Mouse (Mus musculus) embryonic facial prominence, embryonic 14.5 days (tissue): ENCODE measurements around the gene Xirp1. TPM values are rescaled to one million over a fixed set of nuclear protein-coding genes. Genes with fewer than 3 reads are reported as not detected.
A peak's percentile ranks its signal among the peaks of the same experiment; 100 is the strongest.
"Not testable (repeated sequence)": the region's sequence is repeated elsewhere in the genome, so short reads cannot be mapped to it uniquely, and the experiment has no call there.

ENCODE experiments used
- ATAC-seq: fragments of 200-750 bp; cut with Nextera tagmentation; 2 replicates; pipeline ENCODE4 v1.8.0; 2017; ENCODE audit warnings: low read depth, moderate number of reproducible peaks, moderate TSS enrichment
- DNase-seq: peaks from one replicate; pipeline ENCODE4 v3.0.0-alpha.2; 2015; ENCODE audit warnings: low spot score
- H3K27ac ChIP-seq: fragments of 300-500 bp; sonication (generic); replicated peaks from 2 replicates; pipeline ENCODE4 v1.5.1; 2014; ENCODE audit warnings: low read depth, mild to moderate bottlenecking, low read length, moderate library complexity
- H3K27me3 ChIP-seq: fragments of 300-500 bp; sonication (generic); replicated peaks from 2 replicates; pipeline ENCODE4 v1.6.1; 2014; ENCODE audit warnings: low read length; ENCODE audit not compliant: control insufficient read depth, insufficient read depth
- H3K36me3 ChIP-seq: fragments of 300-500 bp; sonication (generic); 2 replicates; pipeline ENCODE4 v1.6.1; 2014; ENCODE audit warnings: low read length, mixed read lengths; ENCODE audit not compliant: control insufficient read depth, insufficient read depth
- H3K4me1 ChIP-seq: fragments of 300-500 bp; sonication (generic); 2 replicates; pipeline ENCODE4 v1.6.1; 2014; ENCODE audit warnings: antibody characterized with exemption, low read length; ENCODE audit not compliant: control insufficient read depth, insufficient read depth
- H3K4me2 ChIP-seq: fragments of 300-500 bp; sonication (generic); 2 replicates; pipeline ENCODE4 v1.6.1; 2014; ENCODE audit warnings: low read depth, mild to moderate bottlenecking, low read length, moderate library complexity, mixed read lengths
- H3K4me3 ChIP-seq: fragments of 300-500 bp; sonication (generic); 2 replicates; pipeline ENCODE4 v1.5.1; 2014; ENCODE audit warnings: low read depth, mild to moderate bottlenecking, low read length
- H3K9ac ChIP-seq: fragments of 300-500 bp; sonication (generic); 2 replicates; pipeline ENCODE4 v1.6.1; 2014; ENCODE audit warnings: low read depth, mild to moderate bottlenecking, low read length, moderate library complexity, mixed read lengths
- H3K9me3 ChIP-seq: fragments of 300-500 bp; sonication (generic); 2 replicates; pipeline ENCODE4 v1.6.1; 2016; ENCODE audit warnings: low read length; ENCODE audit not compliant: control insufficient read depth
- WGBS: fragments of 180-500 bp; shearing (Covaris S2); extraction: QIAGEN DNeasy Blood & Tissue Kit; methylation state at CpG from one replicate; pipeline ENCODE4 v1.1.7; 2014; 5-methylcytosine and 5-hydroxymethylcytosine counted together
- polyA plus RNA-seq: library from polyadenylated mRNA; unstranded; fragments of >200 nt; fragmentation: Nextera tagmentation; extraction: Ambion mirVana; gene quantifications from 2 replicates; pipeline ENCODE4 v1.2.1, GENCODE M21; 2014

Xirp1 gene
- polyA plus RNA-seq, 1 experiment from 2014 or later: 8.0 TPM

- Histone ChIP-seq H3K36me3 (no peaks in the 10 kb centered on the region), H3K27me3 (no peaks in the 10 kb centered on the region), H3K9me3 (no peaks in the 10 kb centered on the region; the same call in 1 of the 2 replicates), H3K4me3 (no peak overlapping the region), H3K4me2 (no peak overlapping the region), H3K9ac (no peak overlapping the region), H3K4me1 (0 out of 2 replicates have a peak, but pooled peaks cover 5% of the 10 kb centered on the region), H3K27ac (no peak overlapping the region)
- ATAC-seq: no peak
- DNase-seq: no peak
- 84% methylated on average over 5 of the region's 5 CpGs for WGBS
Measured at GRCm38 (mm10) chr9:120012781-120013180, 10.6 kb downstream of the Xirp1 start.

- 78% methylated on average over 6 of the region's 6 CpGs for whole genome bisulfite sequencing
- DNase-seq: not testable (repeated sequence)
Measured at GRCm38 (mm10) chr9:120012161-120012560, 11.2 kb downstream of the Xirp1 start.

GRCm38 (mm10) chr9:120011533-120011932 is 11.9 kb downstream of the Xirp1 start:
- H3K4me2 ChIP-seq: peak overlapping the region; percentile 92
- peak overlapping the region; percentile 46 for H3K4me3 ChIP-seq
- H3K9ac ChIP-seq: peak overlapping the region; percentile 63; the same call in 1 of the 2 replicates
- WGBS: under 1% methylated on average over 10 of the region's 10 CpGs
- no peaks in the 10 kb centered on the region for H3K36me3 ChIP-seq
- H3K9me3 ChIP-seq: no peaks in the 10 kb centered on the region; the same call in 1 of the 2 replicates
- H3K4me1 ChIP-seq: 0 out of 2 replicates have a peak, but pooled peaks cover 5% of the 10 kb centered on the region
- DNase-seq: peak; percentile 94
- no peaks in the 10 kb centered on the region for H3K27me3 ChIP-seq
- peak overlapping the region; percentile 82 for H3K27ac ChIP-seq
- ATAC-seq: peak; percentile 60

More at GRCm38 (mm10) chr9:120012161-120012560, 11.2 kb downstream of the Xirp1 start:
- not testable (repeated sequence) for H3K27ac ChIP-seq, H3K4me3 ChIP-seq, H3K27me3 ChIP-seq, H3K4me1 ChIP-seq, H3K9me3 ChIP-seq, H3K36me3 ChIP-seq, ATAC-seq, H3K4me2 ChIP-seq, H3K9ac ChIP-seq

GRCm38 (mm10) chr9:120010781-120011511 is 12.5 kb downstream of the Xirp1 start:
- H3K9ac ChIP-seq: peak overlapping the region; percentile 63
- peak; percentile 93 for ATAC-seq

GRCm38 (mm10) chr9:120009871-120010270 is 13.5 kb downstream of the Xirp1 start:
- no peak for DNase-seq
- no peak for ATAC-seq
- 78% methylated on average over 3 of the region's 3 CpGs for WGBS

More at GRCm38 (mm10) chr9:120010781-120011511, 12.5 kb downstream of the Xirp1 start:
- peak; percentile 97 for DNase-seq
- H3K4me2 ChIP-seq: peak overlapping the region; percentile 92
- peak overlapping the region; percentile 82 for H3K27ac ChIP-seq
- H3K9me3 ChIP-seq: no peaks in the 10 kb centered on the region; the same call in 1 of the 2 replicates
- H3K27me3 ChIP-seq: no peaks in the 10 kb centered on the region
- 4% methylated on average over 16 of the region's 60 CpGs for WGBS
- no peaks in the 10 kb centered on the region for H3K36me3 ChIP-seq
- H3K4me1 ChIP-seq: peaks cover 7% of the 10 kb centered on the region; the same call in 1 of the 2 replicates
- peak overlapping the region; percentile 46 for H3K4me3 ChIP-seq

GRCm38 (mm10) chr9:120009226-120009841 is 14.1 kb downstream of the Xirp1 start:
- H3K4me3 ChIP-seq: no peak overlapping the region
- no peak for DNase-seq
- 79% methylated on average over 7 of the region's 7 CpGs for whole genome bisulfite sequencing

More at GRCm38 (mm10) chr9:120009871-120010270, 13.5 kb downstream of the Xirp1 start:
- H3K27me3 ChIP-seq: no peaks in the 10 kb centered on the region
- H3K4me1 ChIP-seq: peaks cover 10% of the 10 kb centered on the region; the same call in 1 of the 2 replicates
- H3K4me3 ChIP-seq: no peak overlapping the region
- no peaks in the 10 kb centered on the region for H3K36me3 ChIP-seq
- no peak overlapping the region for H3K27ac ChIP-seq
- H3K9me3 ChIP-seq: no peaks in the 10 kb centered on the region; the same call in 1 of the 2 replicates
- H3K9ac ChIP-seq: no peak overlapping the region
- no peak overlapping the region for H3K4me2 ChIP-seq

GRCm38 (mm10) chr9:120007833-120008232 is 15.6 kb downstream of the Xirp1 start:
- Histone ChIP-seq H3K9me3 (no peaks in the 10 kb centered on the region; the same call in 1 of the 2 replicates), H3K4me1 (peaks cover 10% of the 10 kb centered on the region; the same call in 1 of the 2 replicates), H3K9ac (no peak overlapping the region), H3K4me2 (no peak overlapping the region), H3K27ac (no peak overlapping the region), H3K27me3 (no peaks in the 10 kb centered on the region), H3K36me3 (no peaks in the 10 kb centered on the region), H3K4me3 (no peak overlapping the region)
- WGBS: 83% methylated on average over 1 of the region's 1 CpGs
- ATAC-seq (no peak), DNase-seq (no peak)

More at GRCm38 (mm10) chr9:120009226-120009841, 14.1 kb downstream of the Xirp1 start:
- no peak for ATAC-seq
- no peaks in the 10 kb centered on the region; the same call in 1 of the 2 replicates for H3K9me3 ChIP-seq
- H3K27me3 ChIP-seq: no peaks in the 10 kb centered on the region
- H3K4me1 ChIP-seq: peaks cover 10% of the 10 kb centered on the region; the same call in 1 of the 2 replicates
- H3K27ac ChIP-seq: no peak overlapping the region
- no peak overlapping the region for H3K9ac ChIP-seq
- H3K4me2 ChIP-seq: no peak overlapping the region
- H3K36me3 ChIP-seq: no peaks in the 10 kb centered on the region

GRCm38 (mm10) chr9:120005936-120006335 is 17.5 kb downstream of the Xirp1 start:
- no peaks in the 10 kb centered on the region; the same call in 1 of the 2 replicates for H3K9me3 ChIP-seq
- H3K4me2 ChIP-seq: no peak overlapping the region
- 49% methylated on average over 3 of the region's 3 CpGs for WGBS
- no peak overlapping the region for H3K27ac ChIP-seq
- DNase-seq (no peak), ATAC-seq (no peak)
- peaks cover 10% of the 10 kb centered on the region for H3K4me1 ChIP-seq
- no peaks in the 10 kb centered on the region for H3K36me3 ChIP-seq
- H3K9ac ChIP-seq: no peak overlapping the region
- no peaks in the 10 kb centered on the region for H3K27me3 ChIP-seq
- no peak overlapping the region for H3K4me3 ChIP-seq
